Mouse (Mus musculus): ENCODE data around the gene Ptges3l. TPM values are rescaled to one million over a fixed set of nuclear protein-coding genes. Genes with fewer than 3 reads are reported as not detected.
"Not testable (repeated sequence)": the region's sequence is repeated elsewhere in the genome, so short reads cannot be mapped to it uniquely, and the experiment has no call there.

Ptges3l gene
- polyA plus RNA-seq, 1 experiment from 2014 or later: 3.1 TPM

- Histone ChIP-seq H3K4me1 (peaks cover 7% of the 10 kb centered on the region), H3K27ac (replicated peaks) (peak within 1 kb of the TSS; percentile 76), H3K9ac (replicated peaks) (peak within 1 kb of the TSS; percentile 85), H3K9me3 (no peaks in the 10 kb centered on the region), H3K27me3 (no peaks in the 10 kb centered on the region), H3K4me2 (replicated peaks) (peak within 1 kb of the TSS; percentile 89), H3K4me3 (peak within 1 kb of the TSS; percentile 86), H3K36me3 (peaks cover 18% of the 10 kb centered on the region)
- peak; percentile 72 for ATAC-seq (ENCODE audit: low FRiP score, low read depth)
- WGBS: 0% methylated on average over 45 of the region's 45 CpGs
These were observed 7.9 kb downstream of the Ptges3l start, which contains the start of gene Aarsd1 for GRCm38 (mm10) chr11:101417101-101417855. Gene Aarsd1 (minus strand): TSS chr11:101417615.

GRCm38 (mm10) chr11:101416433-101417100 is 8.6 kb downstream of the Ptges3l start:
- Histone ChIP-seq H3K4me3 (peak overlapping the region; percentile 86), H3K4me1 (peaks cover 7% of the 10 kb centered on the region), H3K36me3 (peaks cover 25% of the 10 kb centered on the region), H3K9me3 (no peaks in the 10 kb centered on the region), H3K27me3 (no peaks in the 10 kb centered on the region), H3K4me2 (replicated peaks) (peak overlapping the region; percentile 89), H3K27ac (replicated peaks) (peak overlapping the region; percentile 76), H3K9ac (replicated peaks) (peak overlapping the region; percentile 85)
- peak; percentile 16; the same call in 1 of the 2 replicates for ATAC-seq (ENCODE audit: low FRiP score, low read depth)
- 3% methylated on average over 11 of the region's 11 CpGs for WGBS

DNA sequence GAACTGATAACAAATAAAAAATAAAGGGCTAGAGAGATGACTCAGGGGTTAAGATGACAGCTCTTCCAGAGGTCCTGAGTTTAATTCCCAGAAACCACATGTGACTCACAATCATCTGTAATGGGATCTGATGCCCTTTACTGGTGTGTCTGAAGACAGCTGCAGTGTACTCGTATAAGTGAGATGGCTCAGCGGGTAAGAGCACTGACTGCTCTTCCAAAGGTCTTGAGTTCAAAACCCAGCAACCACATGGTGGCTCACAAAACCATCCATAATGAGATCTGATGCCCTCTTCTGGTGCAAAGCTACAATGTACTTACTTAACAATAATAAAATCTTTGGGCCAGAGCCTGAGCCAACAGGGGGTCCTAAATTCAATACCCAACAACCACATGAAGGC is 9.8 kb downstream of the Ptges3l start:
- 89% methylated on average over 2 of the region's 2 CpGs for WGBS
- peaks cover 7% of the 10 kb centered on the region for H3K4me1 ChIP-seq

GRCm38 (mm10) chr11:101395110-101395509 is 30.0 kb downstream of the Ptges3l start:
- Histone ChIP-seq H3K9me3 (no peaks in the 10 kb centered on the region), H3K4me1 (no peaks in the 10 kb centered on the region), H3K4me2 (replicated peaks) (no peak overlapping the region), H3K4me3 (no peak overlapping the region), H3K27ac (replicated peaks) (no peak overlapping the region), H3K27me3 (no peaks in the 10 kb centered on the region; the same call in 1 of the 2 replicates), H3K9ac (replicated peaks) (no peak overlapping the region), H3K36me3 (no peaks in the 10 kb centered on the region)
- 8% methylated on average over 8 of the region's 8 CpGs for WGBS
- ATAC-seq (ENCODE audit: low FRiP score, low read depth): no peak

More for the DNA sequence above, 9.8 kb downstream of the Ptges3l start:
- Histone ChIP-seq H3K27ac (replicated peaks) (no peak overlapping the region), H3K9ac (replicated peaks) (no peak overlapping the region), H3K36me3 (peaks cover 38% of the 10 kb centered on the region), H3K9me3 (no peaks in the 10 kb centered on the region), H3K27me3 (no peaks in the 10 kb centered on the region), H3K4me2 (replicated peaks) (no peak overlapping the region), H3K4me3 (no peak overlapping the region)
- ATAC-seq (ENCODE audit: low FRiP score, low read depth): no peak

- H3K9ac ChIP-seq (replicated peaks): no peak overlapping the region
- no peak overlapping the region for H3K4me2 ChIP-seq (replicated peaks)
- H3K27ac ChIP-seq (replicated peaks): no peak overlapping the region
- H3K4me1 ChIP-seq: peaks cover 5% of the 10 kb centered on the region
- H3K27me3 ChIP-seq: no peaks in the 10 kb centered on the region
- WGBS: 5% methylated on average over 4 of the region's 4 CpGs
- 0 out of 2 replicates have a peak, but pooled peaks have one; percentile 41 for ATAC-seq (ENCODE audit: low FRiP score, low read depth)
- no peaks in the 10 kb centered on the region for H3K9me3 ChIP-seq
- H3K4me3 ChIP-seq: no peak overlapping the region
- H3K36me3 ChIP-seq: no peaks in the 10 kb centered on the region
These were observed 43.3 kb downstream of the Ptges3l start for GRCm38 (mm10) chr11:101381817-101382216.

DNA sequence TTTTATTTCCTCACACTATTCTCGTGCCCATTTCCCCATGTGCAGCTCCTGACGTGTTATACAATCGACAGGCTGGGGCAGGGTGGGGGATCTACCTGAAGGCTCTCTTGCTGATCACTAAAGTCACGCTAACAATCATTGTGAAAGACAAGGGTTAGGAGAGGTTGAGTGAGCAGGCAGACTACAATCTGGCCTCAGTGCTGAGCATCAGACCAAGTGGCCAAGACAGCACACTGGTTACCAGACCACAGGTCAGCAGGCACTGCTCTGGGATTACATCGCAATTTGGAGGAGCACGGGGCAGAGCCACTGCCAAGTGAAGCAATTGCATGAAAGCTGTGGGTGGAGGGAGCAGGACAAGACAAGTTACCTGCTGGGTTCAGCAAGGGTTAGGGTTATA is 46.2 kb downstream of the Ptges3l start:
- no peak for ATAC-seq (ENCODE audit: low FRiP score, low read depth)
- WGBS: 90% methylated on average over 6 of the region's 6 CpGs
- Histone ChIP-seq H3K9me3 (no peaks in the 10 kb centered on the region), H3K9ac (replicated peaks) (no peak overlapping the region), H3K4me3 (no peak overlapping the region), H3K27me3 (peaks cover 6% of the 10 kb centered on the region; the same call in 1 of the 2 replicates), H3K36me3 (no peaks in the 10 kb centered on the region), H3K4me2 (replicated peaks) (no peak overlapping the region), H3K4me1 (peaks cover 5% of the 10 kb centered on the region), H3K27ac (replicated peaks) (no peak overlapping the region)

GRCm38 (mm10) chr11:101378196-101378595 is 46.9 kb downstream of the Ptges3l start:
- H3K27ac ChIP-seq (replicated peaks); H3K4me3 ChIP-seq; ATAC-seq (ENCODE audit: low FRiP score, low read depth); H3K4me1 ChIP-seq; H3K36me3 ChIP-seq; H3K9ac ChIP-seq (replicated peaks); H3K4me2 ChIP-seq (replicated peaks); H3K9me3 ChIP-seq; H3K27me3 ChIP-seq: not testable (repeated sequence)
- 98% methylated on average over 8 of the region's 8 CpGs for WGBS

- no peak overlapping the region for H3K4me3 ChIP-seq
- no peak for ATAC-seq (ENCODE audit: low FRiP score, low read depth)
- H3K27me3 ChIP-seq: peaks cover 6% of the 10 kb centered on the region; the same call in 1 of the 2 replicates
- H3K9me3 ChIP-seq: no peaks in the 10 kb centered on the region
- WGBS: 71% methylated on average over 7 of the region's 7 CpGs
- no peak overlapping the region for H3K4me2 ChIP-seq (replicated peaks)
- no peaks in the 10 kb centered on the region for H3K36me3 ChIP-seq
- H3K27ac ChIP-seq (replicated peaks): no peak overlapping the region
- H3K9ac ChIP-seq (replicated peaks): no peak overlapping the region
- no peaks in the 10 kb centered on the region for H3K4me1 ChIP-seq
These were observed 50.7 kb downstream of the Ptges3l start for GRCm38 (mm10) chr11:101374421-101374938.

DNA sequence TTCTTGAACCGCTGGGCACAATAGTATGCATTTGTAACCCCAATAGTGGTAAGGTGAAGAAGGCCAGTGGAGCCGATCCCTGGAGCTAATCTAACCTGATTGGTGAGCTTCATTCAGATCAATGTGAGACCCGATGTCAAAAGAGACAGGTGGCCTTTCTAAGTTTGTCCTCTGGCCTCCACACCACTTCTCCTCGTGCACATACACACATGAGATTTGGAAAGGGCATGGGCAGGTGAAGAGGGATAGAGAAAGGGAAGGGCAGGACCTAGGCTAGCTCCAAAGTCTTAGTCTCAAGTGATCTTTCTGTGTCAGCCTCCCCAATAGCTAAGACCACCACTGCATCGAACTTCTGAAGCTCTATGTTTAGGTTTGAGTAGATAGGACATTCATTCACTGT is 55.0 kb downstream of the Ptges3l start:
- Histone ChIP-seq H3K9me3 (no peaks in the 10 kb centered on the region), H3K27me3 (no peaks in the 10 kb centered on the region), H3K4me1 (no peaks in the 10 kb centered on the region), H3K9ac (replicated peaks) (no peak overlapping the region), H3K4me2 (replicated peaks) (no peak overlapping the region), H3K36me3 (no peaks in the 10 kb centered on the region), H3K27ac (replicated peaks) (no peak overlapping the region), H3K4me3 (no peak overlapping the region)
- no peak for ATAC-seq (ENCODE audit: low FRiP score, low read depth)
- 82% methylated on average over 5 of the region's 5 CpGs for WGBS

Small RNA genes lying within 50 kb of the gene (microRNA-seq; reads per million reads assigned to microRNA genes)
- gene Mir6929: not detected

Other genes with a start within 250 kb of the Ptges3l start
- 0.10 and 0.17 TPM in 2 replicates for gene Ccr10, start 249.9 kb downstream of the Ptges3l start, polyA plus RNA-seq (2016; fragmentation: Nextera tagmentation; extraction: Ambion mirVana)
- 12.6 and 14.4 TPM in 2 replicates for gene Ezh1, start 198.9 kb downstream of the Ptges3l start, polyA plus RNA-seq (2016; fragmentation: Nextera tagmentation; extraction: Ambion mirVana)
- gene Ramp2, start 179.3 kb downstream of the Ptges3l start, polyA plus RNA-seq (2016; fragmentation: Nextera tagmentation; extraction: Ambion mirVana): 70.3 and 76.3 TPM in 2 replicates
- 101 and 102 TPM in 2 replicates for gene Vps25, start 171.6 kb downstream of the Ptges3l start, polyA plus RNA-seq (2016; fragmentation: Nextera tagmentation; extraction: Ambion mirVana)
- gene Wnk4, start 164.8 kb downstream of the Ptges3l start, polyA plus RNA-seq (2016; fragmentation: Nextera tagmentation; extraction: Ambion mirVana): 7.8 and 10.2 TPM in 2 replicates
- 1.3 and 1.6 TPM in 2 replicates for gene Cntd1, start 146.3 kb downstream of the Ptges3l start, polyA plus RNA-seq (2016; fragmentation: Nextera tagmentation; extraction: Ambion mirVana)
- 196 and 198 TPM in 2 replicates for gene Coa3, start 146.2 kb downstream of the Ptges3l start, polyA plus RNA-seq (2016; fragmentation: Nextera tagmentation; extraction: Ambion mirVana)
- gene Becn1, start 123.0 kb downstream of the Ptges3l start, polyA plus RNA-seq (2016; fragmentation: Nextera tagmentation; extraction: Ambion mirVana): 162 and 173 TPM in 2 replicates
- 163 and 180 TPM in 2 replicates for gene Psme3, start 109.1 kb downstream of the Ptges3l start, polyA plus RNA-seq (2016; fragmentation: Nextera tagmentation; extraction: Ambion mirVana)
- 2.1 and 3.1 TPM in 2 replicates for gene Aoc2, start 100.3 kb downstream of the Ptges3l start, polyA plus RNA-seq (2016; fragmentation: Nextera tagmentation; extraction: Ambion mirVana)
- gene Aoc3, start 94.7 kb downstream of the Ptges3l start, polyA plus RNA-seq (2016; fragmentation: Nextera tagmentation; extraction: Ambion mirVana): not detected in 2 replicates
- gene G6pc, start 57.8 kb downstream of the Ptges3l start, polyA plus RNA-seq (2016; fragmentation: Nextera tagmentation; extraction: Ambion mirVana): not detected in 2 replicates
- 90.8 and 91.0 TPM in 2 replicates for gene Aarsd1, start 7.7 kb downstream of the Ptges3l start, polyA plus RNA-seq (2016; fragmentation: Nextera tagmentation; extraction: Ambion mirVana)
- gene Gm27029, start 537 bp downstream of the Ptges3l start, polyA plus RNA-seq (2016; fragmentation: Nextera tagmentation; extraction: Ambion mirVana): 5.6 and 7.8 TPM in 2 replicates
- gene Rundc1, start 248 bp downstream of the Ptges3l start, polyA plus RNA-seq (2016; fragmentation: Nextera tagmentation; extraction: Ambion mirVana): 27.0 and 30.2 TPM in 2 replicates
- gene Rpl27, start 17.0 kb upstream of the Ptges3l start, polyA plus RNA-seq (2016; fragmentation: Nextera tagmentation; extraction: Ambion mirVana): 310 and 319 TPM in 2 replicates
- 3.0 and 3.9 TPM in 2 replicates for gene Ifi35, start 23.1 kb upstream of the Ptges3l start, polyA plus RNA-seq (2016; fragmentation: Nextera tagmentation; extraction: Ambion mirVana)
- gene Rnd2, start 39.7 kb upstream of the Ptges3l start, polyA plus RNA-seq (2016; fragmentation: Nextera tagmentation; extraction: Ambion mirVana): 89.5 and 92.3 TPM in 2 replicates
- gene Vat1, start 40.9 kb upstream of the Ptges3l start, polyA plus RNA-seq (2016; fragmentation: Nextera tagmentation; extraction: Ambion mirVana): 69.3 and 73.0 TPM in 2 replicates
- gene Brca1, start 126.6 kb upstream of the Ptges3l start, polyA plus RNA-seq (2016; fragmentation: Nextera tagmentation; extraction: Ambion mirVana): 16.1 and 21.1 TPM in 2 replicates
- 119 and 130 TPM in 2 replicates for gene Nbr1, start 126.8 kb upstream of the Ptges3l start, polyA plus RNA-seq (2016; fragmentation: Nextera tagmentation; extraction: Ambion mirVana)
- 3.4 and 4.5 TPM in 2 replicates for gene Tmem106a, start 156.9 kb upstream of the Ptges3l start, polyA plus RNA-seq (2016; fragmentation: Nextera tagmentation; extraction: Ambion mirVana)
- gene Gm11634, start 173.9 kb upstream of the Ptges3l start, polyA plus RNA-seq (2016; fragmentation: Nextera tagmentation; extraction: Ambion mirVana): not detected in 2 replicates
- 41.9 and 48.9 TPM in 2 replicates for gene Rdm1, start 201.9 kb upstream of the Ptges3l start, polyA plus RNA-seq (2016; fragmentation: Nextera tagmentation; extraction: Ambion mirVana)
- gene Arl4d, start 240.2 kb upstream of the Ptges3l start, polyA plus RNA-seq (2016; fragmentation: Nextera tagmentation; extraction: Ambion mirVana): 6.5 and 8.4 TPM in 2 replicates

All from midbrain, embryonic 12.5 days (tissue).